Mouse (Mus musculus): ENCODE results near the gene Chid1.

GRCm38 (mm10) chr7:141478270-141478748 lies 61.3 kb downstream of the Chid1 start:
- no peak for TF ChIP-seq CTCF (IDR thresholded peaks at IDR 0.05; ENCODE audit: control insufficient read depth, insufficient read depth, insufficient replicate concordance, low read depth, low read length)
- TF ChIP-seq POLR2A (IDR thresholded peaks at IDR 0.05; ENCODE audit: control insufficient read depth, low read depth, low read length), result no peak

Data from testis, adult 2 months (tissue).